Mouse (Mus musculus) MEL (cell line): ENCODE data around the gene B230307C23Rik. TPM values are rescaled to one million over a fixed set of nuclear protein-coding genes. Genes with fewer than 3 reads are reported as not detected.

Source experiments
- DNase-seq: peaks from one replicate; pipeline ENCODE4 v3.0.0; 2011; ENCODE audit warnings: low read depth, low spot score
- H3K27ac ChIP-seq: 2 replicates; pipeline ENCODE4 v1.5.1; 2012; ENCODE audit warnings: low read depth, mild to moderate bottlenecking, control low read depth, low read length, moderate library complexity; ENCODE audit not compliant: control insufficient read depth
- H3K27me3 ChIP-seq, 2 experiments: fragments of 150-350 bp in 1 of 2; sonication (generic) in 1 of 2; 2 replicates each; pipeline ENCODE4 v1.6.1; 2012; ENCODE audit warnings: low read length in 2 of 2, mild to moderate bottlenecking in 2 of 2, improper control_type of control experiment in 1 of 2, moderate library complexity in 1 of 2; ENCODE audit not compliant: insufficient read depth in 2 of 2, control insufficient read depth in 1 of 2
- H3K36me3 ChIP-seq, 2 experiments: 2 replicates each; pipeline ENCODE4 v1.6.1; 2012 to 2014; ENCODE audit warnings: low read length in 2 of 2, improper control_type of control experiment in 1 of 2, inconsistent platforms in 1 of 2, mild to moderate bottlenecking in 1 of 2; ENCODE audit not compliant: insufficient read depth in 2 of 2, control insufficient read depth in 1 of 2
- H3K4me1 ChIP-seq, 2 experiments: fragments of 150-350 bp in 1 of 2; sonication (generic) in 1 of 2; 2 replicates each; pipeline ENCODE4 v1.6.1; 2012; ENCODE audit warnings: low read length in 2 of 2, improper control_type of control experiment in 1 of 2, mild to moderate bottlenecking in 1 of 2; ENCODE audit not compliant: insufficient read depth in 2 of 2, control insufficient read depth in 1 of 2
- H3K4me3 ChIP-seq, 2 experiments: fragments of 150-350 bp in 1 of 2; sonication (generic) in 1 of 2; 2 replicates each; pipeline ENCODE4 v1.5.1; 2012; ENCODE audit warnings: low read depth in 2 of 2, low read length in 2 of 2, mild to moderate bottlenecking in 2 of 2, moderate library complexity in 2 of 2, control low read depth in 1 of 2, improper control_type of control experiment in 1 of 2; ENCODE audit not compliant: control insufficient read depth in 1 of 2, insufficient read depth in 1 of 2
- H3K79me2 ChIP-seq: 2 replicates; pipeline ENCODE4 v1.6.1; 2012; ENCODE audit warnings: mild to moderate bottlenecking, low read length, moderate library complexity; ENCODE audit not compliant: control insufficient read depth, poor library complexity, insufficient read depth
- H3K9ac ChIP-seq: 2 replicates; pipeline ENCODE4 v1.6.1; 2012; ENCODE audit warnings: low read depth, mild to moderate bottlenecking, control low read depth, low read length, moderate library complexity; ENCODE audit not compliant: control insufficient read depth, poor library complexity, severe bottlenecking
- H3K9me3 ChIP-seq: fragments of 150-350 bp; sonication (generic); replicated peaks from 2 replicates; pipeline ENCODE4 v1.6.1; 2012; ENCODE audit warnings: mild to moderate bottlenecking, low read length, improper control_type of control experiment, moderate library complexity; ENCODE audit not compliant: insufficient read depth
- BHLHE40 ChIP-seq: IDR thresholded peaks from 2 replicates; pipeline ENCODE4 v1.6.1; 2012; ENCODE audit warnings: low read depth, mild to moderate bottlenecking, inconsistent platforms, low read length, improper control_type of control experiment, borderline replicate concordance
- CHD1 ChIP-seq: IDR thresholded peaks from 2 replicates; pipeline ENCODE4 v1.6.1; 2012; ENCODE audit warnings: low read depth, mild to moderate bottlenecking, inconsistent platforms, low read length, improper control_type of control experiment
- CHD2 ChIP-seq: IDR thresholded peaks from 2 replicates; pipeline ENCODE4 v1.6.1; 2011; ENCODE audit warnings: low read length, improper control_type of control experiment
- CTCF ChIP-seq, 3 experiments: IDR thresholded peaks in 2 of 3; conservative IDR thresholded peaks in 1 of 3; 2 replicates each; pipeline ENCODE4 v1.5.1; 2011 to 2012; ENCODE audit warnings: low read length in 3 of 3, low read depth in 2 of 3, mild to moderate bottlenecking in 2 of 3, improper control_type of control experiment in 1 of 3, inconsistent platforms in 1 of 3, mixed read lengths in 1 of 3, moderate library complexity in 1 of 3; ENCODE audit not compliant: control insufficient read depth in 1 of 3, insufficient read depth in 1 of 3, poor library complexity in 1 of 3, severe bottlenecking in 1 of 3
- E2F4 ChIP-seq: IDR thresholded peaks from 2 replicates; pipeline ENCODE4 v1.6.1; 2011; ENCODE audit warnings: low read depth, low read length, improper control_type of control experiment, borderline replicate concordance
- ELF1 ChIP-seq: IDR thresholded peaks from 2 replicates; pipeline ENCODE4 v1.6.1; 2014; ENCODE audit warnings: low read depth, mild to moderate bottlenecking, inconsistent platforms, low read length, improper control_type of control experiment, moderate library complexity
- EP300 ChIP-seq, 2 experiments: IDR thresholded peaks; 2 replicates each; pipeline ENCODE4 v1.6.1; 2011; ENCODE audit warnings: improper control_type of control experiment in 2 of 2, low read length in 2 of 2, low read depth in 1 of 2, mild to moderate bottlenecking in 1 of 2
- ETS1 ChIP-seq: IDR thresholded peaks from 2 replicates; pipeline ENCODE4 v1.6.1; 2012; ENCODE audit warnings: low read depth, mild to moderate bottlenecking, inconsistent platforms, low read length, improper control_type of control experiment, moderate library complexity
- GABPA ChIP-seq: IDR thresholded peaks from 2 replicates; pipeline ENCODE4 v1.6.1; 2012; ENCODE audit warnings: low read depth, mild to moderate bottlenecking, inconsistent platforms, low read length, improper control_type of control experiment, moderate library complexity
- HCFC1 ChIP-seq: IDR thresholded peaks from 2 replicates; pipeline ENCODE4 v1.6.1; 2012; ENCODE audit warnings: low read depth, mild to moderate bottlenecking, inconsistent platforms, low read length, improper control_type of control experiment, moderate library complexity
- JUND ChIP-seq: IDR thresholded peaks from 2 replicates; pipeline ENCODE4 v1.6.1; 2011; ENCODE audit warnings: low read depth, mild to moderate bottlenecking, improper control_type of control experiment, low read length
- KAT2A ChIP-seq: conservative IDR thresholded peaks from 2 replicates; pipeline ENCODE4 v1.6.1; 2012; ENCODE audit warnings: low read depth, low read length, improper control_type of control experiment, inconsistent platforms
- MAFK ChIP-seq: IDR thresholded peaks from 2 replicates; pipeline ENCODE4 v1.6.1; 2011; ENCODE audit warnings: low read depth, mild to moderate bottlenecking, low read length, improper control_type of control experiment, borderline replicate concordance
- MAX ChIP-seq: IDR thresholded peaks from 2 replicates; pipeline ENCODE4 v1.6.1; 2011; ENCODE audit warnings: low read length, improper control_type of control experiment
- MAZ ChIP-seq: IDR thresholded peaks from 2 replicates; pipeline ENCODE4 v1.6.1; 2012; ENCODE audit warnings: low read depth, mild to moderate bottlenecking, inconsistent platforms, low read length, improper control_type of control experiment
- MXI1 ChIP-seq: IDR thresholded peaks from 2 replicates; pipeline ENCODE4 v1.6.1; 2011; ENCODE audit warnings: mild to moderate bottlenecking, low read depth, low read length, improper control_type of control experiment
- MYB ChIP-seq: IDR thresholded peaks from 2 replicates; pipeline ENCODE4 v1.6.1; 2011; ENCODE audit warnings: mild to moderate bottlenecking, low read depth, low read length, improper control_type of control experiment
- MYC ChIP-seq: IDR thresholded peaks from 2 replicates; pipeline ENCODE4 v1.6.1; 2011; ENCODE audit warnings: low read depth, mild to moderate bottlenecking, low read length, improper control_type of control experiment, moderate library complexity
- NELFE ChIP-seq: IDR thresholded peaks from 2 replicates; pipeline ENCODE4 v1.6.1; 2011; ENCODE audit warnings: low read depth, low read length, improper control_type of control experiment
- NRF1 ChIP-seq: IDR thresholded peaks from 2 replicates; pipeline ENCODE4 v1.6.1; 2014; ENCODE audit warnings: low read depth, mild to moderate bottlenecking, inconsistent platforms, low read length, improper control_type of control experiment, moderate library complexity; ENCODE audit not compliant: poor library complexity, insufficient read depth, severe bottlenecking
- POLR2A ChIP-seq, 2 experiments: IDR thresholded peaks; 2 replicates each; pipeline ENCODE4 v1.6.1; 2011 to 2012; ENCODE audit warnings: low read length in 2 of 2, mild to moderate bottlenecking in 2 of 2, control low read depth in 1 of 2, improper control_type of control experiment in 1 of 2, low read depth in 1 of 2, moderate library complexity in 1 of 2; ENCODE audit not compliant: control insufficient read depth in 1 of 2, insufficient read depth in 1 of 2, poor library complexity in 1 of 2
- POLR2AphosphoS2 ChIP-seq: IDR thresholded peaks from 2 replicates; pipeline ENCODE4 v1.6.1; 2011; ENCODE audit warnings: low read length, improper control_type of control experiment
- POLR2AphosphoS5 ChIP-seq: IDR thresholded peaks from 2 replicates; pipeline ENCODE4 v1.6.1; 2012; ENCODE audit warnings: low read depth, borderline replicate concordance, mild to moderate bottlenecking, inconsistent platforms, low read length, moderate library complexity, mixed read lengths
- RCOR1 ChIP-seq: IDR thresholded peaks from 2 replicates; pipeline ENCODE4 v1.6.1; 2012; ENCODE audit warnings: low read depth, mild to moderate bottlenecking, inconsistent platforms, low read length, improper control_type of control experiment
- SIN3A ChIP-seq: IDR thresholded peaks from 2 replicates; pipeline ENCODE4 v1.6.1; 2012; ENCODE audit warnings: low read length, improper control_type of control experiment, inconsistent platforms
- SMC3 ChIP-seq: IDR thresholded peaks from 2 replicates; pipeline ENCODE4 v1.6.1; 2011; ENCODE audit warnings: low read depth, low read length, improper control_type of control experiment
- TBP ChIP-seq: IDR thresholded peaks from 2 replicates; pipeline ENCODE4 v1.8.0; 2011; ENCODE audit warnings: low read depth, low read length, improper control_type of control experiment
- TCF12 ChIP-seq: IDR thresholded peaks from 2 replicates; pipeline ENCODE4 v1.6.1; 2014; ENCODE audit warnings: low read depth, mild to moderate bottlenecking, inconsistent platforms, low read length, improper control_type of control experiment, moderate library complexity
- UBTF ChIP-seq: IDR thresholded peaks from 2 replicates; pipeline ENCODE4 v1.6.1; 2012; ENCODE audit warnings: low read depth, mild to moderate bottlenecking, inconsistent platforms, low read length, improper control_type of control experiment, moderate library complexity, borderline replicate concordance; ENCODE audit not compliant: insufficient read depth
- USF1 ChIP-seq: IDR thresholded peaks from 2 replicates; pipeline ENCODE4 v1.6.1; 2014; ENCODE audit warnings: low read depth, mild to moderate bottlenecking, inconsistent platforms, low read length, improper control_type of control experiment, moderate library complexity
- USF2 ChIP-seq, 2 experiments: IDR thresholded peaks; 2 replicates each; pipeline ENCODE4 v1.6.1; 2011 to 2012; ENCODE audit warnings: improper control_type of control experiment in 2 of 2, low read length in 2 of 2, borderline replicate concordance in 1 of 2, inconsistent platforms in 1 of 2, low read depth in 1 of 2, mild to moderate bottlenecking in 1 of 2; ENCODE audit not compliant: insufficient read depth in 1 of 2
- ZC3H11A ChIP-seq: IDR thresholded peaks from 2 replicates; pipeline ENCODE4 v1.6.1; 2012; ENCODE audit warnings: low read depth, mild to moderate bottlenecking, inconsistent platforms, low read length, improper control_type of control experiment
- ZKSCAN1 ChIP-seq: IDR thresholded peaks from 2 replicates; pipeline ENCODE4 v1.6.1; 2012; ENCODE audit warnings: low read depth, mild to moderate bottlenecking, inconsistent platforms, low read length, improper control_type of control experiment, moderate library complexity
- ZMIZ1 ChIP-seq: IDR thresholded peaks from 2 replicates; pipeline ENCODE4 v1.6.1; 2012; ENCODE audit warnings: low read depth, mild to moderate bottlenecking, inconsistent platforms, low read length, improper control_type of control experiment, moderate library complexity
- ZNF384 ChIP-seq: IDR thresholded peaks from 2 replicates; pipeline ENCODE4 v1.6.1; 2012; ENCODE audit warnings: low read depth, mild to moderate bottlenecking, inconsistent platforms, low read length, improper control_type of control experiment
- polyA plus RNA-seq, 2 experiments: library from polyadenylated mRNA; stranded (reverse) in 1 of 2; unstranded in 1 of 2; fragments of >175 nt in 1 of 2; fragments of >200 nt in 1 of 2; gene quantifications; 2 replicates each; pipeline versions ENCODE4 v1.2.1 to v1.2.4; 2012; ENCODE audit warnings: low replicate concordance in 2 of 2, low read depth in 1 of 2; ENCODE audit not compliant: insufficient read length in 2 of 2, insufficient read depth in 1 of 2, missing spikeins in 1 of 2
- total RNA-seq: library from RNA; depleted of rRNA; stranded (reverse); fragments of 300-350 nt; gene quantifications from 2 replicates; pipeline ENCODE4 v1.2.3, GENCODE M21; 2012; rRNA removed

The B230307C23Rik gene
- total RNA-seq (37.9 and 54.8 TPM in 2 replicates), polyA plus RNA-seq (10 to 100 TPM in 1 of 2 experiments, not detected in 1; 27.4 TPM)

GRCm38 (mm10) chr16:97996616-97997382, at the start of gene B230307C23Rik:
TSS of gene B230307C23Rik (plus strand) at chr16:97997315.
- Histone ChIP-seq H3K36me3 (peaks cover 9 to 10% of the 10 kb centered on the region in 2 experiments), H3K9ac (peak within 1 kb of the TSS; percentile 78), H3K4me1 (peaks cover 6% of the 10 kb centered on the region in 2 experiments; a peak in 3 of 4 replicates), H3K4me3 (peak within 1 kb of the TSS; percentile 67 to 85), H3K27ac (peak within 1 kb of the TSS; percentile 86), H3K27me3 (no peaks in the 10 kb centered on the region), H3K79me2 (peaks cover 28% of the 10 kb centered on the region), H3K9me3 (no peaks in the 10 kb centered on the region; the same call in 1 of the 2 replicates)
- peak; percentile 96 for DNase-seq
- TF ChIP-seq MAX (0 out of 2 replicates have a peak, but pooled peaks have one; percentile 5), CTCF (IDR thresholded peaks at IDR 0.05 in 2 of 3, conservative IDR thresholded peaks at IDR 0.05 in 1 of 3; ENCODE audit: control insufficient read depth in 1 of 3, insufficient read depth in 1 of 3, low read depth in 2 of 3, low read length in 3 of 3, poor library complexity in 1 of 3, severe bottlenecking in 1 of 3) (no peak), CHD1 (no peak), NRF1 (no peak), USF1 (peak; percentile 54), HCFC1 (peak; percentile 77), MAFK (no peak), KAT2A (no peak; the same call in 1 of the 2 replicates), JUND (no peak), EP300 (IDR thresholded peaks at IDR 0.05; ENCODE audit: low read depth in 1 of 2, low read length in 2 of 2) (no peak), SIN3A (peak; percentile 85), TBP (peak; percentile 57; the same call in 1 of the 2 replicates), MAZ (no peak), CHD2 (no peak), ZKSCAN1 (no peak), E2F4 (peak; percentile 44; the same call in 1 of the 2 replicates), NELFE (peak; percentile 63), MYC (no peak), ZMIZ1 (peak; percentile 66; the same call in 1 of the 2 replicates), POLR2AphosphoS5 (no peak), ELF1 (peak; percentile 95), MYB (no peak), ZC3H11A (no peak), ZNF384 (no peak), POLR2AphosphoS2 (no peak), MXI1 (no peak), ETS1 (no peak), TCF12 (0 out of 2 replicates have a peak, but pooled peaks have one; percentile 20), SMC3 (no peak), UBTF (no peak), POLR2A (IDR thresholded peaks at IDR 0.05; ENCODE audit: control insufficient read depth in 1 of 2, insufficient read depth in 1 of 2, low read depth in 1 of 2, low read length in 2 of 2, poor library complexity in 1 of 2) (peak in 1 of 2 experiments; percentile 60; a peak in 2 of 4 replicates), USF2 (IDR thresholded peaks at IDR 0.05; ENCODE audit: borderline replicate concordance in 1 of 2, insufficient read depth in 1 of 2, low read depth in 1 of 2, low read length in 2 of 2) (no peak), RCOR1 (no peak), GABPA (no peak), BHLHE40 (no peak)
